ENCODE assay signal across 9 mouse cellular contexts in genomic region chr16:18250231-18250630, GRCm38 (mm10). TPM values are rescaled to one million over a fixed set of nuclear protein-coding genes. Genes with fewer than 3 reads are reported as not detected.
DNase-seq lines count a peak whose midpoint lies in the region; ATAC-seq and TF ChIP-seq lines count a peak whose summit lies in the region.
"Had no signal": no experiment of that assay in that cellular context is flagged by ENCODE, and none has a peak within 500 bp of the region (broad histone marks: within the 10 kb centered on the region; RNA-seq: fewer than 3 reads in every experiment).

No protein-coding gene starts in this region.

- H3K4me1 ChIP-seq in kidney, embryonic 14.5 days (ENCODE audit: control insufficient read depth, insufficient read depth, low read length), result peaks cover 27% of the 10 kb centered on the region
- peaks cover 5% of the 10 kb centered on the region for H3K4me1 ChIP-seq in kidney, adult 2 months (ENCODE audit: control insufficient read depth, insufficient read depth, low read length)
- peaks cover 10% of the 10 kb centered on the region; the same call in 1 of the 2 replicates for H3K4me1 ChIP-seq in cortical plate, adult 2 months (ENCODE audit: control insufficient read depth, insufficient read depth, low read length)
- peaks cover 32% of the 10 kb centered on the region for H3K4me1 ChIP-seq in hindbrain, embryonic 16.5 days (ENCODE audit: control insufficient read depth, insufficient read depth, low read depth, low read length)
- peaks cover 34% of the 10 kb centered on the region for H3K4me1 ChIP-seq in midbrain, embryonic 14.5 days (ENCODE audit: control insufficient read depth, insufficient read depth, low read length)

- no peak for ATAC-seq in kidney, embryonic 14.5 days (ENCODE audit: low FRiP score, low TSS enrichment)
- ATAC-seq in hindbrain, embryonic 16.5 days, result no peak
- ATAC-seq in midbrain, embryonic 14.5 days (ENCODE audit: low FRiP score, low TSS enrichment), result no peak

- H3K27ac ChIP-seq in kidney, embryonic 14.5 days (ENCODE audit: low read depth, low read length), result no peak overlapping the region
- H3K27ac ChIP-seq in kidney, adult 2 months (ENCODE audit: insufficient read depth, low read depth, low read length), result no peak overlapping the region
- H3K27ac ChIP-seq in cortical plate, adult 2 months (ENCODE audit: insufficient read depth, low read length), result no peak overlapping the region
- no peak overlapping the region for H3K27ac ChIP-seq in hindbrain, embryonic 16.5 days (ENCODE audit: low read depth, low read length)
- no peak overlapping the region for H3K27ac ChIP-seq in midbrain, embryonic 14.5 days (replicated peaks; ENCODE audit: low read depth, low read length)

- H3K4me2 ChIP-seq in kidney, embryonic 14.5 days (replicated peaks; ENCODE audit: low read depth, low read length), result peak overlapping the region; percentile 83
- peak overlapping the region; percentile 94 for H3K4me2 ChIP-seq in hindbrain, embryonic 16.5 days (ENCODE audit: low read length)
- H3K4me2 ChIP-seq in midbrain, embryonic 14.5 days (ENCODE audit: low read length), result peak overlapping the region; percentile 95

- 68% methylated on average over 4 of the region's 4 CpGs for WGBS in kidney, embryonic 14.5 days
- 60% methylated on average over 4 of the region's 4 CpGs for WGBS in kidney, adult 2 months
- WGBS in hindbrain, embryonic 16.5 days, result 54% methylated on average over 4 of the region's 4 CpGs
- WGBS in midbrain, embryonic 14.5 days, result 53% methylated on average over 4 of the region's 4 CpGs

- intact Hi-C loops in gastrocnemius, postnatal 14 days (cut with DNase I; ENCODE audit: low total_unique reads), result loop anchor here (5.0 kb wide), 1 partner anchor 37 kb away; the partner anchor contains the start of gene Dgcr8

- H3K4me3 ChIP-seq in kidney, embryonic 14.5 days (ENCODE audit: low read length), result peak overlapping the region; percentile 89
- no peak overlapping the region for H3K4me3 ChIP-seq in kidney, adult 2 months (ENCODE audit: insufficient read depth, low read depth, low read length)
- H3K4me3 ChIP-seq in cortical plate, adult 2 months (ENCODE audit: insufficient read depth, low read length), result peak overlapping the region; percentile 82; the same call in 1 of the 2 replicates
- H3K4me3 ChIP-seq in hindbrain, embryonic 16.5 days (ENCODE audit: low read length), result peak overlapping the region; percentile 95
- peak overlapping the region; percentile 88 for H3K4me3 ChIP-seq in midbrain, embryonic 14.5 days (replicated peaks; ENCODE audit: low read depth, low read length)

- H3K36me3 ChIP-seq in kidney, embryonic 14.5 days (ENCODE audit: control insufficient read depth, insufficient read depth, low read length), result peaks cover 63% of the 10 kb centered on the region
- peaks cover 2% of the 10 kb centered on the region; the same call in 1 of the 2 replicates for H3K36me3 ChIP-seq in kidney, adult 2 months (ENCODE audit: control insufficient read depth, insufficient read depth, low read length)
- H3K36me3 ChIP-seq in hindbrain, embryonic 16.5 days (ENCODE audit: control insufficient read depth, insufficient read depth, low read length), result peaks cover 33% of the 10 kb centered on the region
- peaks cover 71% of the 10 kb centered on the region for H3K36me3 ChIP-seq in midbrain, embryonic 14.5 days (ENCODE audit: control insufficient read depth, insufficient read depth, low read length)

- DNase-seq in kidney, adult 2 months, result no peak
- DNase-seq in midbrain, embryonic 14.5 days, result no peak
- DNase-seq in gastrocnemius, postnatal 14 days, result no peak
- no peak for DNase-seq in adrenal gland, adult (ENCODE audit: inconsistent age in 2 of 2, low spot score in 1 of 2)
- DNase-seq in frontal cortex, postnatal 25 days (ENCODE audit: low spot score in 2 of 2), result no peak

- H3K27me3 ChIP-seq in kidney, embryonic 14.5 days (ENCODE audit: control insufficient read depth, insufficient read depth, low read length), result no peaks in the 10 kb centered on the region
- H3K27me3 ChIP-seq in kidney, adult 2 months (replicated peaks; ENCODE audit: control insufficient read depth, insufficient read depth, low read length), result no peaks in the 10 kb centered on the region
- H3K27me3 ChIP-seq in hindbrain, embryonic 16.5 days (replicated peaks; ENCODE audit: control insufficient read depth, insufficient read depth, low read length), result no peaks in the 10 kb centered on the region
- no peaks in the 10 kb centered on the region for H3K27me3 ChIP-seq in midbrain, embryonic 14.5 days (ENCODE audit: control insufficient read depth, insufficient read depth, low read length)

- TF ChIP-seq POLR2A in kidney, adult 2 months (IDR thresholded peaks at IDR 0.05; ENCODE audit: low read depth, low read length), result no peak
- no peak for TF ChIP-seq POLR2A in cortical plate, adult 2 months (IDR thresholded peaks at IDR 0.05; ENCODE audit: extremely low read depth, insufficient read depth, low read length)

- TF ChIP-seq CTCF in kidney, adult 2 months (conservative IDR thresholded peaks at IDR 0.05; ENCODE audit: insufficient read depth, insufficient read length, low read depth, low read length), result no peak
- no peak for TF ChIP-seq CTCF in cortical plate, adult 2 months (IDR thresholded peaks at IDR 0.05; ENCODE audit: extremely low read depth, insufficient read depth, low read length)

- no peaks in the 10 kb centered on the region for H3K9me3 ChIP-seq in kidney, embryonic 14.5 days (ENCODE audit: control insufficient read depth, low read length)
- H3K9me3 ChIP-seq in hindbrain, embryonic 16.5 days (ENCODE audit: control insufficient read depth, low read length), result no peaks in the 10 kb centered on the region
- no peaks in the 10 kb centered on the region for H3K9me3 ChIP-seq in midbrain, embryonic 14.5 days (ENCODE audit: control insufficient read depth, low read length)

- H3K9ac ChIP-seq in kidney, embryonic 14.5 days (ENCODE audit: low read depth, low read length), result peak overlapping the region; percentile 91; the same call in 1 of the 2 replicates
- peak overlapping the region; percentile 37; the same call in 1 of the 2 replicates for H3K9ac ChIP-seq in hindbrain, embryonic 16.5 days (ENCODE audit: low read depth, low read length)
- H3K9ac ChIP-seq in midbrain, embryonic 14.5 days (replicated peaks; ENCODE audit: low read length), result peak overlapping the region; percentile 90

RNA-seq across cellular contexts. Expression of gene Ranbp1, which starts 1.7 kb away (rescaled TPM):
- 846 and 1,191 TPM in 2 replicates for polyA plus RNA-seq in kidney, embryonic 14.5 days (2014; fragmentation: Nextera tagmentation; extraction: Ambion mirVana)
- 29.7 and 38.5 TPM in 2 replicates for polyA plus RNA-seq in kidney, adult 2 months (2012; rRNA removed)
- 92.3 and 95.1 TPM in 2 replicates for polyA plus RNA-seq in cortical plate, adult 2 months (2012; rRNA removed)
- 362 and 365 TPM in 2 replicates for polyA plus RNA-seq in hindbrain, embryonic 16.5 days (2015; fragmentation: Nextera tagmentation; extraction: Ambion mirVana)
- polyA plus RNA-seq in midbrain, embryonic 14.5 days (2014; fragmentation: Nextera tagmentation; extraction: Ambion mirVana), result 451 and 457 TPM in 2 replicates
- total RNA-seq in gastrocnemius, postnatal 14 days (2021), result 10 to 100 TPM; 28.7 to 42.6 TPM

RNA-seq across cellular contexts. Expression of gene Trmt2a, which starts 1.8 kb away (rescaled TPM):
- 78.3 and 83.4 TPM in 2 replicates for polyA plus RNA-seq in kidney, embryonic 14.5 days (2014; fragmentation: Nextera tagmentation; extraction: Ambion mirVana)
- polyA plus RNA-seq in kidney, adult 2 months (2012; rRNA removed), result 39.3 and 39.4 TPM in 2 replicates
- polyA plus RNA-seq in cortical plate, adult 2 months (2012; rRNA removed), result 72.9 and 84.7 TPM in 2 replicates
- 100 and 105 TPM in 2 replicates for polyA plus RNA-seq in hindbrain, embryonic 16.5 days (2015; fragmentation: Nextera tagmentation; extraction: Ambion mirVana)
- polyA plus RNA-seq in midbrain, embryonic 14.5 days (2014; fragmentation: Nextera tagmentation; extraction: Ambion mirVana), result 80.2 and 81.3 TPM in 2 replicates
- total RNA-seq in gastrocnemius, postnatal 14 days (2021), result 10 to 100 TPM; 12.1 to 12.7 TPM

RNA-seq across cellular contexts. Expression of gene Gm49776, which starts 7.9 kb away (rescaled TPM):
- 1.2 and 1.9 TPM in 2 replicates for polyA plus RNA-seq in kidney, embryonic 14.5 days (2014; fragmentation: Nextera tagmentation; extraction: Ambion mirVana)
- not detected in 2 replicates for polyA plus RNA-seq in kidney, adult 2 months (2012; rRNA removed)
- 0.36 TPM in 1 of 2 replicates, not detected in the other for polyA plus RNA-seq in cortical plate, adult 2 months (2012; rRNA removed)
- polyA plus RNA-seq in hindbrain, embryonic 16.5 days (2015; fragmentation: Nextera tagmentation; extraction: Ambion mirVana), result 1.3 TPM in 1 of 2 replicates, not detected in the other
- polyA plus RNA-seq in midbrain, embryonic 14.5 days (2014; fragmentation: Nextera tagmentation; extraction: Ambion mirVana), result 0.86 and 3.3 TPM in 2 replicates
- not detected for total RNA-seq in gastrocnemius, postnatal 14 days (2021)
- total RNA-seq: common myeloid progenitor, adult 5-6 weeks had no signal

RNA-seq across cellular contexts. Expression of gene Zdhhc8, which starts 15.3 kb away (rescaled TPM):
- polyA plus RNA-seq in kidney, embryonic 14.5 days (2014; fragmentation: Nextera tagmentation; extraction: Ambion mirVana), result 14.4 and 17.2 TPM in 2 replicates
- 28.9 and 44.7 TPM in 2 replicates for polyA plus RNA-seq in kidney, adult 2 months (2012; rRNA removed)
- 176 and 186 TPM in 2 replicates for polyA plus RNA-seq in cortical plate, adult 2 months (2012; rRNA removed)
- 8.0 and 14.6 TPM in 2 replicates for polyA plus RNA-seq in hindbrain, embryonic 16.5 days (2015; fragmentation: Nextera tagmentation; extraction: Ambion mirVana)
- 13.8 and 13.9 TPM in 2 replicates for polyA plus RNA-seq in midbrain, embryonic 14.5 days (2014; fragmentation: Nextera tagmentation; extraction: Ambion mirVana)
- total RNA-seq in gastrocnemius, postnatal 14 days (2021), result 10 to 100 TPM; 20.3 to 21.7 TPM

RNA-seq across cellular contexts. Expression of gene Ccdc188, which starts 32.6 kb away (rescaled TPM):
- polyA plus RNA-seq in kidney, embryonic 14.5 days (2014; fragmentation: Nextera tagmentation; extraction: Ambion mirVana), result not detected in 2 replicates
- not detected in 2 replicates for polyA plus RNA-seq in kidney, adult 2 months (2012; rRNA removed)
- not detected in 2 replicates for polyA plus RNA-seq in cortical plate, adult 2 months (2012; rRNA removed)
- 0.11 TPM in 1 of 2 replicates, not detected in the other for polyA plus RNA-seq in hindbrain, embryonic 16.5 days (2015; fragmentation: Nextera tagmentation; extraction: Ambion mirVana)
- polyA plus RNA-seq in midbrain, embryonic 14.5 days (2014; fragmentation: Nextera tagmentation; extraction: Ambion mirVana), result not detected in 2 replicates
- not detected for total RNA-seq in gastrocnemius, postnatal 14 days (2021)
- total RNA-seq: common myeloid progenitor, adult 5-6 weeks had no signal

Comparison
In these comparisons a context has a peak if more than half of its experiments do, and no peak if none do; other contexts are left out.
1. H3K9ac ChIP-seq: peak in every context shown above with its lines; median percentile 91 in kidney, embryonic 14.5 days; 90 in midbrain, embryonic 14.5 days; 37 in hindbrain, embryonic 16.5 days.